Mouse (Mus musculus): ENCODE measurements around the gene Lrrc8d. TPM values are rescaled to one million over a fixed set of nuclear protein-coding genes. Genes with fewer than 3 reads are reported as not detected.
"Not testable (repeated sequence)": the region's sequence is repeated elsewhere in the genome, so short reads cannot be mapped to it uniquely, and the experiment has no call there.

Gene Lrrc8d
- polyA plus RNA-seq, 1 experiment from 2014 or later, result 39.3 TPM

DNA sequence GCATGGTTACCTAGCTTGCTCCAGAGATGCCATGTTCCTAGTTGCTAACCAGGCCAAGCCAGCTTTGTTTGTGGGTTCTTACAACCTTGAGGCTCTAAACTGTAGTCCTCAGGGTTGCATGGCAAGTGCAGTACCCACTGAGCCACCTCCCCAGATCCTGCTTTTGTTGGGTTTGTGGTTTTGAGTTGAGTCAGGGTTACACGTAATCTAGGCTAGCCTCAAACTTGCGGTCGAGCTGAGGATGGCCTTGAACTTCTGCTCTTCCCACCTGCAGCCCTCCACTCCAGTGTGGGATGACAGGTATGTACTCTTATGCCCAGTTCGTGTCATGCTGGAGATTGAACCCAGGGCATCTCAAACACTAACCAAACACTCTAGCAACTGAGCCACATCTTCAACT, 24.3 kb upstream of the Lrrc8d start:
- H3K4me1 ChIP-seq, result peaks cover 9% of the 10 kb centered on the region; the same call in 1 of the 2 replicates
- no peaks in the 10 kb centered on the region for H3K9me3 ChIP-seq
- 94% methylated on average over 4 of the region's 4 CpGs for WGBS
- ATAC-seq (ENCODE audit: low FRiP score, low read depth), result no peak
- H3K27ac ChIP-seq, result no peak overlapping the region
- no peak overlapping the region for H3K9ac ChIP-seq
- H3K27me3 ChIP-seq (replicated peaks), result no peaks in the 10 kb centered on the region
- no peaks in the 10 kb centered on the region for H3K36me3 ChIP-seq
- no peak overlapping the region for H3K4me2 ChIP-seq (replicated peaks)
- no peak overlapping the region for H3K4me3 ChIP-seq

DNA sequence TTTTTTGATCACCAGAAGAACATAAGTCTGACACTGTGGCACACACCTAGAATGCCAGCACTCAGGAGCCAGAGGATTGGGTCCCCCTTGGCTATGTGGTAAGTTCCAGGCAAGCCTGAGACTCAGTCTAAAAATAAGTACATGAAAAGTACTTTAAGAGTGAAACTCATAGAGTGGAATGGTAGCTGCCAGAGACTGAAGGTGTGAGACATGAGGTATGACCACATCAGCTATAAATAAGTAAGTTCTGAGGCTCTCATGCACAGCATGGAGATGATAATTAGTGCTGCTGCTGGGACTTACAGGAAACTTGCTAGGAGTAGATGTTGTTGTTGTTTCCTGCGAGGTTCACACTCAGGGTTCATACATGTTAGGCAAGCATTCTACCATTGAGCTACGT, 22.7 kb upstream of the Lrrc8d start:
- Histone ChIP-seq H3K9ac (no peak overlapping the region), H3K4me3 (no peak overlapping the region), H3K4me2 (replicated peaks) (no peak overlapping the region), H3K4me1 (peaks cover 12% of the 10 kb centered on the region; the same call in 1 of the 2 replicates), H3K27ac (no peak overlapping the region), H3K9me3 (no peaks in the 10 kb centered on the region), H3K36me3 (no peaks in the 10 kb centered on the region), H3K27me3 (replicated peaks) (no peaks in the 10 kb centered on the region)
- 90% methylated on average over 2 of the region's 2 CpGs for WGBS
- no peak for ATAC-seq (ENCODE audit: low FRiP score, low read depth)

DNA sequence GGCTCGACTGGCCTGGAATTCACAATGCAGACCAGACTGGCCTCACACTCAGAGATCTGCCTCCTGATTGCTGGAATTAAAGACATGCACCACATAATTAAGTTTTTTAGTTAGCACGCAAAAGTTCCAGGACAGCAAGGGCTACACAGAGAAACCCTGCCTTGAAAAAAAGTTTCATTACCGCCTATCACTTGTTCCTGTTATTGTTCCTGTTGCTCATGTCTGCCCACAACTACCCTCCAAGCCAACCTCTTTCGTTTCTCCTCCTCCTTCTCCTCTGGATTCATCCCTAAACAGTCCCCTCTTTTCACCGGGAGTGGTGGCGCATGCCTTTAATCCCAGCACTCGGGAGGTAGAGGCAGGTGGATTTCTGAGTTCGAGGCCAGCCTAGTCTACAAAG, 21.5 kb upstream of the Lrrc8d start:
- no peaks in the 10 kb centered on the region for H3K36me3 ChIP-seq
- no peak overlapping the region for H3K4me3 ChIP-seq
- ATAC-seq (ENCODE audit: low FRiP score, low read depth), result no peak
- H3K27ac ChIP-seq, result no peak overlapping the region
- no peak overlapping the region for H3K4me2 ChIP-seq (replicated peaks)
- WGBS, result 86% methylated on average over 8 of the region's 8 CpGs
- peaks cover 12% of the 10 kb centered on the region; the same call in 1 of the 2 replicates for H3K4me1 ChIP-seq
- no peaks in the 10 kb centered on the region for H3K9me3 ChIP-seq
- no peak overlapping the region for H3K9ac ChIP-seq
- H3K27me3 ChIP-seq (replicated peaks), result no peaks in the 10 kb centered on the region

DNA sequence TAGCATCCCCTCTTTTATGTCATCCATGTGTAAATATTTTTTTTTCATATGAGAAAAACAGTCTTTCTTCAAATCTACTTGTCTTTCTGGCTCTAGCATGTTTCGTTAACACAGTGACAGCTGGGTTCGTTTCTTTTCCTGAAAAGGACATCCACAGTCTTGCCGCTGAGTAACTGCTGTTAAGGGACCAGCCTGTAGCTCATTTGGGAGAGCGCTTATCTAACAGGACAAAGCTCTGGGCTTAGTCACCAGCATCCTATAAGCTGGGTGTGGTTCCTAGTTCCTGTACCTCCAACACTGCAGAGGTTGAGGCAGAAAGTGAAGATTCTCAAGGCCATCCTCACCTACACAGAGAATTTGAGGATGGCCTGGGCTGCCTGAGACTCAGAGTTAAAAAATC, 20.5 kb upstream of the Lrrc8d start:
- H3K9ac ChIP-seq, result no peak overlapping the region
- no peak overlapping the region for H3K4me2 ChIP-seq (replicated peaks)
- H3K9me3 ChIP-seq, result no peaks in the 10 kb centered on the region
- no peak for ATAC-seq (ENCODE audit: low FRiP score, low read depth)
- no peak overlapping the region for H3K27ac ChIP-seq
- no peak overlapping the region for H3K4me3 ChIP-seq
- no peaks in the 10 kb centered on the region for H3K36me3 ChIP-seq
- WGBS, result 70% methylated on average over 4 of the region's 4 CpGs
- H3K4me1 ChIP-seq, result peaks cover 18% of the 10 kb centered on the region; the same call in 1 of the 2 replicates
- H3K27me3 ChIP-seq (replicated peaks), result no peaks in the 10 kb centered on the region

DNA sequence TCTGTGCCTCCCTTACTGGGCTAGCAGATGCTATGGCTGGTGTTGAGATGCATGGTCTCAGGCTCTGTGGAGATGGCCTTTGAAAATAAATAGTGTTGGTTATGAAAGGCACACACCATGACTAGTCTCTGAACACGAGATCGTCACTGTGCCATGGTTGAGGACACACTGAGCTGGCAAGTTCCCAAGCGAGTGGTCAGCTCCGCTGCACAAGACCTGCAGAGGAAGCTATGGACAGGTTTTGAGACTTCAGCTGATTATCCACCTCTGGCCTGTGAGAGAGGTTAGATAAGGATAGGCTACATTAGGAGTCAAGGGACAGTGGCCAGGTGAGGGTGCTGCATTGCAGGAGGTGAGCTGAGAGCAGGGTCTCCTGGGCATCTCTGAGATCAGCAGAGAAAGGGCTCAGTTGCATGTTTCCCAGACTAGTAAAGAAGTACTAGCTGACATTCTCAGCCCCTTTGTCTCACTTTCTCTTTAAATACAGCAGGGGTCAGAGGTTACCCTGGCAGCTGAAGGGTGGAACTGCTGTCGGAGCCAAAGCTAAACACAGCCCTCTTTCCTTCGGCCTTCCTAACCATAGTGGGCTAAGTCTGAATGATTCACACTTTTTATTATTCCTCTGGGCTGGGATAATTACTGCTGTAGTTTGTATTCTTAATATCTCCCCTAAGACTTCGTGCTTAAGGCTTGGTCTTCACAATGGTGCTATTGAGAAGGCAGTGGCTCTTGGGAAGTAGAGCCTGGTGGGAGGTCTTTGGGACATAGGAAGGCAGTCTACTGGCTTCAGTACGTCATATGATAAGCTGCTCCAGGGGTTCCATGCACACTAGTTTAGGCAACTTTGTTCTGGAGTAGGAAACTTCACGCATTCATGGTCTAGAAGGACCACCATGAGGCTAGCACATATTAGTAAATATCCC, 19.6 kb upstream of the Lrrc8d start:
- no peak overlapping the region for H3K4me2 ChIP-seq (replicated peaks)
- no peaks in the 10 kb centered on the region for H3K9me3 ChIP-seq
- no peaks in the 10 kb centered on the region for H3K27me3 ChIP-seq (replicated peaks)
- H3K36me3 ChIP-seq, result no peaks in the 10 kb centered on the region
- no peak for ATAC-seq (ENCODE audit: low FRiP score, low read depth)
- no peak overlapping the region for H3K9ac ChIP-seq
- H3K4me1 ChIP-seq, result peaks cover 19% of the 10 kb centered on the region; the same call in 1 of the 2 replicates
- H3K4me3 ChIP-seq, result no peak overlapping the region
- H3K27ac ChIP-seq, result no peak overlapping the region
- WGBS, result 51% methylated on average over 9 of the region's 9 CpGs

DNA sequence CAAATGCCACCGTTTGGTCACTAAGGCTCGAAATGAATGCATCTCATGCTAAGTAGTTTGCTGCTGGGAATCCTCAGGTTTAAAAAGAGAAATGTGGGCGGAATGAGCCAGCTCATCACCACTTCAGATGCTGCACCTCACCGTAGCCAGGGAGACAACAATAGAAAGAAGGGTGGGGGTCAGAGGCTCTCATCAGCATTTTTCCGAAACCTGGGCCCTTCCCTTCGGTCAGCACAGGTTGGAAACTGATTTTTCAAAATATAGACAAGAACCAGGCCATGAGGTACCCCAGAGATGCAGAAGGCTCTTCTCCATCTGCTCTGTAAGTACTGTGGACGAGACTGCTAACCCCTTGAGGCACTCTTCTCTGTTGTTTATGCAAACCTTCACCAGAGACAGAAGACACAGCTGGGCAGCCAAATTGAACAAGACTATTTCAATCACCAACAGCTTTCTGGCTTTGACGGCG, 17.6 kb upstream of the Lrrc8d start:
- Histone ChIP-seq H3K4me1 (peaks cover 19% of the 10 kb centered on the region; the same call in 1 of the 2 replicates), H3K36me3 (no peaks in the 10 kb centered on the region), H3K27ac (no peak overlapping the region), H3K27me3 (replicated peaks) (no peaks in the 10 kb centered on the region), H3K4me3 (no peak overlapping the region), H3K9ac (no peak overlapping the region), H3K4me2 (replicated peaks) (no peak overlapping the region), H3K9me3 (no peaks in the 10 kb centered on the region)
- WGBS, result 72% methylated on average over 9 of the region's 9 CpGs
- ATAC-seq (ENCODE audit: low FRiP score, low read depth), result no peak

DNA sequence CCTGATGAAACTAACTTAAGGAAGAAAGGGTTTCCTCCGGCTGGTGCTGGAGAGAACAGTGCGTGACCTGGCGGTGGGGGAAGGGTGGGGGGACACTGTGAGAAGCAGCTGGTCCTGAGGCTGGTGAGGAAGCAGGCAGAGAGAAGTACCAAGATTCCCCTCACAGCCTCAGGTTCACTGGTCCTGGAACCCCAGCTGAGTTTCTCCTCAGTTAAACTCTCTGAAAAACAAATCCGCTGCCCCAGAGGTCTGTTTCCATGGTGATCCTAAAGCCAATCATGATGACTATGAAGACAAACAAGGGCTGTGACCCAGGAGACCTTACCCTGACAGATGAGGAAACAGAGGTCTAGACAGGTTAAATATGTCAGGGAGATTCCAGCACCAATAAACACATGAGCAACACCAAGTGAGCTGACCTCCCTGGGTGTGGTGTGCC, 15.8 kb upstream of the Lrrc8d start:
- Histone ChIP-seq H3K27ac (no peak overlapping the region), H3K36me3 (no peaks in the 10 kb centered on the region), H3K9ac (no peak overlapping the region), H3K4me2 (replicated peaks) (no peak overlapping the region), H3K4me3 (no peak overlapping the region), H3K9me3 (no peaks in the 10 kb centered on the region), H3K27me3 (replicated peaks) (no peaks in the 10 kb centered on the region), H3K4me1 (peaks cover 19% of the 10 kb centered on the region; the same call in 1 of the 2 replicates)
- WGBS, result 30% methylated on average over 4 of the region's 4 CpGs
- ATAC-seq (ENCODE audit: low FRiP score, low read depth), result no peak

DNA sequence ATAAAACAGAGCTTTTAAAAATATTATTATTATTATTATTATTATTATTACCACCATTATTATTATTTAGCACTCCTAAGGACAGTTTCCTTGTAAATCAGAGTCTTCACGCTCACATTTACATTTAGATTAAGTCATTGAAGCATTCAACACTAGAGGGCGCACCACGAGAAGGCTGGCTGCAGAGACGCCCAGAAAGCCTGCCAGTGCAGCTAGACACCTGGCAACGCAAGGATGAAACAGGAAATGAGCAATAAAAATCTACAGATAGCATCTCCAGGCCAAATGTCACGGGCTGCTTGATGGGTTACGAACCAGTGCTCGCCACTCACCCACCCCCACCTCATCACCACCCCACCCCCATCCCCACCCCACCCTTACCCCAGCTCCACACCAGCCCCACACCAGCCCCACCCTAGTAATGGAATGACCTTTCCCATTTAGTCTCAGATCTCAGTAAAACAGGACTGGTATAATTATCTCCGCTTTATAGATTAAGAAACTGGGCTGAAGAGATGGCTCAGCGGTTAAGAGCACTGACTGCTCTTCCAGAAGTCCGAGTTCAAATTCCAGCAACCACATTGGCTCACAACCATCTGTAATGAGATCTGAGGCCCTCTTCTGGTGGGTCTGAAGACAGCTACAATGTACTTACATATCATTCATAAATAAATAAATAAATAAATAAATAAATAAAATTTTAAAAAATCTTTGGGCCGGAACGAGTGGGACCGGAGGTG, 14.7 kb upstream of the Lrrc8d start:
- no peak overlapping the region for H3K27ac ChIP-seq
- WGBS, result 34% methylated on average over 14 of the region's 14 CpGs
- no peak overlapping the region; the same call in 1 of the 2 replicates for H3K4me2 ChIP-seq (replicated peaks)
- H3K9me3 ChIP-seq, result no peaks in the 10 kb centered on the region
- peak; percentile 54 for ATAC-seq (ENCODE audit: low FRiP score, low read depth)
- H3K4me1 ChIP-seq, result peaks cover 14% of the 10 kb centered on the region; the same call in 1 of the 2 replicates
- H3K27me3 ChIP-seq (replicated peaks), result no peaks in the 10 kb centered on the region
- H3K4me3 ChIP-seq, result no peak overlapping the region
- H3K36me3 ChIP-seq, result no peaks in the 10 kb centered on the region
- H3K9ac ChIP-seq, result no peak overlapping the region

DNA sequence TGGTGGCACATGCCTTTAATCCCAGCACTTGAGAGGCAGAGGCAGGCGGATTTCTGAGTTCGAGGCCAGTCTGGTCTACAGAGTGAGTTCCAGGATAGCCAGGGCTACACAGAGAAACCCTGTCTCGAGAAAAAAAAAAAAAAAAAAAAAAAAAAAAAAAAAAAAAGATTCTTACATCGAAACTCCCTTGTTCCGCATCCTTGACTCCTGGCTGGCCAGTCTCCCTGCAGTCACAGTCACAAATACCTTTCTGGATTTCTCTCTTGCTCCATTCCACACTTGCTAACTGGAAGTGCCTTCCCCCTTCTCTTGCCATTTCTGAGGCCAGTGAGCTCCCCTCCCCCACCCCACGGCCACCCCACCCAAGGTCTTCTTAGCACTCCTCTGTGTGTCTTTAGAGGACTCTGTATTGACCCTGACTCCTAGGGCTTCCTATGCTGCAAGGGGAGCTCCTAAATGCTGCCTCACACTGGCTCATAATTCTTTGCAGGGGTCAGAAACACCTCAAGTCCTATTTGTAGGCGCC, 13.9 kb upstream of the Lrrc8d start:
- ATAC-seq (ENCODE audit: low FRiP score, low read depth); H3K4me2 ChIP-seq (replicated peaks); H3K4me1 ChIP-seq; H3K4me3 ChIP-seq; H3K9me3 ChIP-seq; H3K9ac ChIP-seq; H3K27me3 ChIP-seq (replicated peaks); H3K36me3 ChIP-seq; H3K27ac ChIP-seq: not testable (repeated sequence)
- 69% methylated on average over 7 of the region's 7 CpGs for WGBS

DNA sequence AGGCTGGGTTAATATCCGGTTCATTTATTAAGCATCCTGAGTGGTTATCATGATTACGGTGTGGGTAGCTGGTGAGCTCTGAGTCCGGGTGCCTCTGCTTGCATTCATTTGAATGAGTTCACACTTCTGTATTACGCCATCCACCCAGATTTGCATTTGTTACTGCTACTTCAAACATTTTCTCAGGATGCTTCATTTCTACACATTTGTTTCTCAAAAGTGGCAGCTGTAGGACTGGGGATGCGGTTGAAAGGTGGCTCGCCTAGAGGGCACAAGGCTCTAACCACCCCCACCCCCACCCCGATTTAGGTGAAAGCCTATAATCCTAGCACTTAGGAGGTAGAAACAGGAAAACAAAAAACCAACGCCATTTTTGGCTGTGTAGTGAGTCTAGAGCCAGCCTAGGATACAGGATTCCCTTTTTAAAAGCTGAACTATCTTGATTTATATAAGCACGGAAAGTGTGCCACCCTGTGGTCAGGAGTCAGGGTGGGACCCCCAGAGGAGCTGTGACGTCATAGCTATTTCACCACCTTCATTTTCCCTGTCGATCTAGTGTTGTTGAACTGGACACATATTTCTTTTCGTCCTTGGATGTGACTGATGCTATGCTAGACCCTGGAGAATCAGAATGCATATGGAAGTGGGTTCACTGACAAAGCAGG, 13.3 kb upstream of the Lrrc8d start:
- 0 out of 2 replicates have a peak, but pooled peaks cover 6% of the 10 kb centered on the region for H3K4me1 ChIP-seq
- no peaks in the 10 kb centered on the region for H3K36me3 ChIP-seq
- no peak overlapping the region for H3K4me2 ChIP-seq (replicated peaks)
- WGBS, result 73% methylated on average over 12 of the region's 12 CpGs
- H3K4me3 ChIP-seq, result no peak overlapping the region
- H3K9me3 ChIP-seq, result no peaks in the 10 kb centered on the region
- H3K9ac ChIP-seq, result no peak overlapping the region
- ATAC-seq (ENCODE audit: low FRiP score, low read depth), result no peak
- no peaks in the 10 kb centered on the region for H3K27me3 ChIP-seq (replicated peaks)
- H3K27ac ChIP-seq, result no peak overlapping the region

DNA sequence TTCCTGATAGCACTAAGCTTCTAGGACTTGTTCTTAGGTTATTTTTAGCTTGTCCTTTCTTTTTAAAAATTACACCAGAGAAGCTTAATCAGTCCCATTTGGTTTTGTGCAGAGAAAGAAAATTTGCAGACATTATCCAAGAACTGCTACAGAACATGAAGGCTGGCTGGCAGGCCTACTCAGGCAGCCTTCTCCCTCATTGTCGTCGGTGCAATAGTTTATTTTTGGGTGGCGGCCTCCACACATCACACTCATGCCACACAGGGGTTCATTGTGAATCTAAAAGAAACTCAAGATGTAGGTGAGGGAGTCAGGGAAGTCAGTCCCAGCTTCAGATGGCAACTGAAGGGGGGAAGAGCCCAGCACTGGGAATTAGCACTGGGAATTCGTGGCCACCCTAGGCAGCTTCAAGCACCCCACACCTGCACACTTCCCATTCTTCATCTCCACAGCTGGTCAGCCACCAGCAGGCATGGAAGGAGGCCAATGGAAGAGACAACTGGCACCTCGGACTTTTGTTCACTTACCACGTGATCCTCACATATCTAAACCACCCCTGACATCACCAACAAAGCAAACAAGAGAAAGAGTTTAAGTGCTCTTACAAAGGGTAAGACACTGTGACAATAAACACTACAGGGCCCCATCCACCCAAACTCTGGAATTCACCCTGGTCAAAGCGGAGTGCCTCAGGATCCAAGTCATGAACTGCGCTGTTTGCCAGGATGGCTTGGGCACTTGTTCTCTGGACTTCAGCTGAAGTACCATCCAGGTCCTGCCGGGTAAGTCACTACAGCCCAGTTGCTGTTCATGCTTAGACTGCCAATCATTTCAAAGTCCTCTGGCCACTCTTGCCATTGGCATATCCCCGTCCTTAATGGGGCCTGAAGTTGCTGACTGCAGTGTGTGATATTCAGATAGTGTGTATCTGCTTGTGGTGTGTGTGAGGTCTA, 9.0 kb upstream of the Lrrc8d start:
- Histone ChIP-seq H3K36me3 (no peaks in the 10 kb centered on the region), H3K27ac (no peak overlapping the region), H3K9ac (no peak overlapping the region), H3K9me3 (no peaks in the 10 kb centered on the region), H3K4me3 (no peak overlapping the region), H3K27me3 (replicated peaks) (no peaks in the 10 kb centered on the region), H3K4me1 (no peaks in the 10 kb centered on the region), H3K4me2 (replicated peaks) (no peak overlapping the region)
- WGBS, result 56% methylated on average over 10 of the region's 10 CpGs
- ATAC-seq (ENCODE audit: low FRiP score, low read depth), result no peak

Measured in neural tube, embryonic 12.5 days (tissue).